Mouse (Mus musculus) leukemia stem cell, adult 10-12 weeks (primary cell): ENCODE data around the gene Lect2. TPM values are rescaled to one million over a fixed set of nuclear protein-coding genes. Genes with fewer than 3 reads are reported as not detected.

Experiments used
- polyA plus RNA-seq: library from polyadenylated mRNA; stranded (reverse); fragments of >175 nt; gene quantifications from 2 replicates; pipeline ENCODE4 v1.2.3, GENCODE M21; 2012; ENCODE audit warnings: low replicate concordance

The Lect2 gene
- polyA plus RNA-seq: not detected in 2 replicates

GRCm38 (mm10) chr13:56548401-56548800 is at the start of gene Lect2:
Gene Lect2 (minus strand): TSS chr13:56548502.

DNA sequence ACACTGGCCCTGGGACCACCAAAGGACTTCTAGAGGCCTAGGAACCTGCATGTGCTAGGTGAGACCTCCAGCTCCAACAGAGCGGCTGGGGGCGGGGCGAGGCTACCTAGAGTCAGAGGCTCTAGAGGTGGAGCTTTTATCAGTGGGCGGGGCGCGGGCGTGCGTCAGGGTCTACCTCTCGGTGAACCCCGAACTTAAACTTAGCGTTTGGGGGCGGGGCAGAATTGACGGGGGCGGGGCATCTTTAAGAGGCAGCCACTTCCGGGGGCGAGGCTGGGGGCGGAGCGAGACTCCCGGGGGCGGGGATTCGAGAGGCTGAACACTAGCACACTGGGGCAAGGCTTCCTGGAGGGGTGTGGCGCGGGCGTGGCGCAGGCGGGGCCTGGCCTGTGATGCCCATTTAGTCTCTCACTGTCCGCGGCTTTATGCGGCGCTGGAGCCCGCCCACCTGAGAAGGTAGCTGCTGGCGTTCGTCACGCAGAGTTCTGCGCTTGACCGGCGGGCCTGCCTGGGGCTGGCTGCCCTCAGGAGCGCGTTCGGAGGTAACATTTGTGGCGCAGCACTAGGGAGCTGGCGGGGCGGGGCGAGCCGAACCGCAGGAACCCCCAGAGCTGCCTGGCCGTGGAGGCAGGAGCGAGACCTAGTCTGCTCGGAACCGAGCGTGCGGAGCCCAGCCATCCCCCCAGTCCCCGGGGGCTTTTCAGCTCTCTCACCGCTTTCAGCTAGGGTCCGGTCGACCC is 26.1 kb downstream of the Lect2 start, which contains the start of gene Fbxl21:
Gene Fbxl21, plus strand, starts transcription at position 392 of the 740 bp plus-strand sequence.

Other genes with a start within 250 kb of the Lect2 start
- not detected in 2 replicates for gene Gm3045, start 121.9 kb downstream of the Lect2 start, polyA plus RNA-seq
- gene Slc25a48, start 110.1 kb downstream of the Lect2 start, polyA plus RNA-seq: not detected in 2 replicates
- gene Il9, start 66.3 kb downstream of the Lect2 start, polyA plus RNA-seq: not detected in 2 replicates
- gene Fbxl21, start 26.0 kb downstream of the Lect2 start, polyA plus RNA-seq: not detected in 2 replicates
- gene Tgfbi, start 61.0 kb upstream of the Lect2 start, polyA plus RNA-seq: 38.2 and 42.9 TPM in 2 replicates
- gene Smad5, start 154.5 kb upstream of the Lect2 start, polyA plus RNA-seq: 2.2 and 5.9 TPM in 2 replicates
- not detected in 2 replicates for gene Gm45623, start 205.3 kb upstream of the Lect2 start, polyA plus RNA-seq